Mouse (Mus musculus) WW6 (cell line): ENCODE results near the gene Amz1.

Experiments
- DNase-seq: peaks from one replicate; pipeline ENCODE4 v3.0.0-alpha.2; 2013; ENCODE audit warnings: low read depth, low spot score

Amz1 gene

GRCm38 (mm10) chr5:140767704-140768141, 43.8 kb downstream of the Amz1 start:
- DNase-seq, result no peak

GRCm38 (mm10) chr5:140768333-140768732, 44.4 kb downstream of the Amz1 start:
- DNase-seq, result no peak

- DNase-seq, result no peak
Observed at GRCm38 (mm10) chr5:140771612-140772011, 47.7 kb downstream of the Amz1 start.

- DNase-seq, result no peak
Observed at GRCm38 (mm10) chr5:140772158-140772557, 48.2 kb downstream of the Amz1 start.

GRCm38 (mm10) chr5:140775111-140775510, 51.2 kb downstream of the Amz1 start:
- no peak for DNase-seq

- no peak for DNase-seq
Observed at GRCm38 (mm10) chr5:140776968-140777367, 53.0 kb downstream of the Amz1 start.

GRCm38 (mm10) chr5:140781122-140781521, 57.2 kb downstream of the Amz1 start:
- no peak for DNase-seq

GRCm38 (mm10) chr5:140781886-140782572, 58.1 kb downstream of the Amz1 start:
- no peak for DNase-seq

GRCm38 (mm10) chr5:140783577-140783976, 59.6 kb downstream of the Amz1 start:
- DNase-seq, result no peak

GRCm38 (mm10) chr5:140784288-140784687, 60.4 kb downstream of the Amz1 start:
- DNase-seq, result no peak

- no peak for DNase-seq
Observed at GRCm38 (mm10) chr5:140785240-140785872, 61.4 kb downstream of the Amz1 start.

GRCm38 (mm10) chr5:140789561-140789960, 65.6 kb downstream of the Amz1 start:
- no peak for DNase-seq

- no peak for DNase-seq
Observed at GRCm38 (mm10) chr5:140790392-140790791, 66.5 kb downstream of the Amz1 start.

GRCm38 (mm10) chr5:140790937-140791877, 67.3 kb downstream of the Amz1 start:
- DNase-seq, result no peak

- no peak for DNase-seq
Observed at GRCm38 (mm10) chr5:140792233-140792632, 68.3 kb downstream of the Amz1 start.

GRCm38 (mm10) chr5:140794753-140795152, 70.8 kb downstream of the Amz1 start:
- DNase-seq, result no peak

- DNase-seq, result no peak
Observed at GRCm38 (mm10) chr5:140795176-140795575, 71.2 kb downstream of the Amz1 start.

- no peak for DNase-seq
Observed at GRCm38 (mm10) chr5:140796051-140796450, 72.1 kb downstream of the Amz1 start.

- DNase-seq, result no peak
Observed at GRCm38 (mm10) chr5:140798158-140798557, 74.2 kb downstream of the Amz1 start.

- DNase-seq, result no peak
Observed at GRCm38 (mm10) chr5:140798775-140799174, 74.8 kb downstream of the Amz1 start.

GRCm38 (mm10) chr5:140799190-140799589, 75.3 kb downstream of the Amz1 start:
- no peak for DNase-seq

GRCm38 (mm10) chr5:140800288-140800923, 76.5 kb downstream of the Amz1 start:
- DNase-seq, result no peak
